Mouse (Mus musculus) thymus, adult 2 months (tissue): ENCODE data around the gene Prex1. TPM values are rescaled to one million over a fixed set of nuclear protein-coding genes. Genes with fewer than 3 reads are reported as not detected.

Source experiments
- DNase-seq: peaks from one replicate; pipeline ENCODE4 v3.0.0; 2021
- H3K27ac ChIP-seq: fragments of 200-500 bp; 2 replicates; pipeline ENCODE4 v1.5.1; 2012; ENCODE audit warnings: low read length, control low read depth; ENCODE audit not compliant: control insufficient read depth, insufficient read depth
- H3K27me3 ChIP-seq: fragments of 200-500 bp; 2 replicates; pipeline ENCODE4 v1.6.1; 2012; ENCODE audit warnings: mild to moderate bottlenecking, low read length, moderate library complexity, mixed read lengths; ENCODE audit not compliant: control insufficient read depth, insufficient read depth
- H3K36me3 ChIP-seq: fragments of 200-500 bp; 2 replicates; pipeline ENCODE4 v1.6.1; 2012; ENCODE audit warnings: mild to moderate bottlenecking, low read length, moderate library complexity; ENCODE audit not compliant: control insufficient read depth, insufficient read depth
- H3K4me1 ChIP-seq: fragments of 200-500 bp; replicated peaks from 2 replicates; pipeline ENCODE4 v1.6.1; 2012; ENCODE audit warnings: low read length; ENCODE audit not compliant: control insufficient read depth, insufficient read depth
- H3K4me3 ChIP-seq: fragments of 200-500 bp; 2 replicates; pipeline ENCODE4 v1.5.1; 2012; ENCODE audit warnings: mild to moderate bottlenecking, low read length, control low read depth, moderate library complexity; ENCODE audit not compliant: control insufficient read depth, insufficient read depth
- CTCF ChIP-seq: fragments of 200-500 bp; IDR thresholded peaks from 2 replicates; pipeline ENCODE4 v1.5.1; 2012; ENCODE audit warnings: mild to moderate bottlenecking, control low read depth, low read length, moderate library complexity, borderline replicate concordance; ENCODE audit not compliant: control insufficient read depth, poor library complexity, insufficient read depth; ENCODE audit errors: extremely low read depth
- POLR2A ChIP-seq: fragments of 200-500 bp; IDR thresholded peaks from 2 replicates; pipeline ENCODE4 v1.6.1; 2012; ENCODE audit warnings: mild to moderate bottlenecking, low read length, control low read depth, moderate library complexity; ENCODE audit not compliant: control insufficient read depth, poor library complexity, insufficient read depth; ENCODE audit errors: extremely low read depth
- WGBS: fragments of 180-500 bp; shearing (Covaris S2); methylation state at CpG from one replicate; pipeline ENCODE4 v1.1.7; 2018; 5-methylcytosine and 5-hydroxymethylcytosine counted together
- polyA plus RNA-seq: library from polyadenylated mRNA; depleted of rRNA; stranded (reverse); fragments of >200 nt; gene quantifications from 2 replicates; pipeline ENCODE4 v1.2.3, GENCODE M21; 2012

Gene Prex1
- polyA plus RNA-seq, 1 experiment: 264 TPM

DNA sequence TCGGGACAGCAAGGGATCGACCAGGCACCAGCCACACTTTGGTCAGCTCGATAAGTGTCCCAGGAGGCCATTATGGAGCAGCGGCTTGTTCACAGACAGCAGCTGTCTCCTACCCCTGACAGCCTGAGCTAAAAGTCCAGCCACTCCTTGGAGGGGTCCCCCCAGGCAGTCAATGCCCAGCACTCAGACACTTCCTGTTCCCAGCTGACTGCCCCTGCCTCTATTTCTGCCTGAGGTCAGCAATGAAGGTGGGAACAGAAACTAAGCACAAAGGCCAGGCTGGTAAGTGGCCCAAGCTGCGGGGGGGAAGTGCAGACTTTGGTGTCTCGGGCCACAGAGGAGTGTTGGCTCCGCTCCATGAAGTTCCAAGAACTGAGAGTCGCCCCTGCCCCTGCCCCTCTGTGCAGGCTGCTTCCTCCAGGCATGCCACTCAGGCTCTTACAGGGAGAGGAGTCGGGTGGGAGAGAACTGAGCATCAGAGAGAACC, 90.5 kb downstream of the Prex1 start:
- no peak overlapping the region for H3K4me3 ChIP-seq
- peak overlapping the region; percentile 45 for H3K27ac ChIP-seq
- H3K27me3 ChIP-seq: no peaks in the 10 kb centered on the region
- no peak for TF ChIP-seq CTCF
- no peak for TF ChIP-seq POLR2A
- no peak for DNase-seq
- no peaks in the 10 kb centered on the region for H3K36me3 ChIP-seq
- 62% methylated on average over 9 of the region's 9 CpGs for WGBS
- H3K4me1 ChIP-seq: peaks cover 85% of the 10 kb centered on the region

DNA sequence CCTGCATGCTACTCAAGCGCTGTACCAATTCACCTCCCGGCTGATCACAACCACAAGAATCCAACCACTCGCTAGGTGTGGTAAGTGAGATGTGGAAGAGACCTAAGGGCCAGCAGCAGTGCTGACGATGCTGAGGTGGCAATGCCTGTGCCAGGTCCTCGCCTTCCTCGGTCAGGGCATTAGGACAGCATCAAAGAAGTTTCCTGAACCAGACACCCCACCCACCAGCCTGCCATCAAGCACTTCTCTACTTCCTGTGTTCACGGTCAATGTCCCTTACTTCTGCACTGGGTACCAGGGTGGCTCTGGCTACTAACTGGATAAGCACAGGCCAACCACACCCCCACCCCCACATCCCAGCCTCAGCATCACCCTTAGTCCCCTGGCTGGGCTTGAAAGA, 91.0 kb downstream of the Prex1 start:
- WGBS: 4% methylated on average over 7 of the region's 7 CpGs
- no peak for TF ChIP-seq POLR2A
- TF ChIP-seq CTCF: no peak
- Histone ChIP-seq H3K4me1 (peaks cover 85% of the 10 kb centered on the region), H3K36me3 (no peaks in the 10 kb centered on the region), H3K4me3 (no peak overlapping the region), H3K27me3 (no peaks in the 10 kb centered on the region), H3K27ac (peak overlapping the region; percentile 45)
- peak; percentile 47 for DNase-seq

DNA sequence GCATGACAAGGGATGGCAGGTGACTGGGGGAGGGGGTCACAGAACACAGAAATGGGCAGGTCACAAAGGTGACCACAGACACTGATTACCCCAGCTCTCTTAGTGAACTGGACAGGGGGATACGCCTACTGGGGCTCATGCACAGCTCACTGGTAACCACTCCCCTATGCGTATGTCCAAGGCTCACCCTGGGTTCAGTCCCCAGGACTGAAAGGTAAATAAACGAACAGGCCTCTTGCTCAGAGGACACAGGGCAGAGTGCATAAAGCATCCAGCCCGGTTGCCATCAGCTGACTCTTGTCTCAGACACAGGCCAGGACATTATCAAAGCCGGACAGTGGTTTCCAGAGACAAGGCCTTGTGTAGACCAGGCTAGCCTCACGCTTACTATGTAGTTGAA, 91.6 kb downstream of the Prex1 start:
- 93% methylated on average over 6 of the region's 6 CpGs for WGBS
- H3K27ac ChIP-seq: peak overlapping the region; percentile 45

DNA sequence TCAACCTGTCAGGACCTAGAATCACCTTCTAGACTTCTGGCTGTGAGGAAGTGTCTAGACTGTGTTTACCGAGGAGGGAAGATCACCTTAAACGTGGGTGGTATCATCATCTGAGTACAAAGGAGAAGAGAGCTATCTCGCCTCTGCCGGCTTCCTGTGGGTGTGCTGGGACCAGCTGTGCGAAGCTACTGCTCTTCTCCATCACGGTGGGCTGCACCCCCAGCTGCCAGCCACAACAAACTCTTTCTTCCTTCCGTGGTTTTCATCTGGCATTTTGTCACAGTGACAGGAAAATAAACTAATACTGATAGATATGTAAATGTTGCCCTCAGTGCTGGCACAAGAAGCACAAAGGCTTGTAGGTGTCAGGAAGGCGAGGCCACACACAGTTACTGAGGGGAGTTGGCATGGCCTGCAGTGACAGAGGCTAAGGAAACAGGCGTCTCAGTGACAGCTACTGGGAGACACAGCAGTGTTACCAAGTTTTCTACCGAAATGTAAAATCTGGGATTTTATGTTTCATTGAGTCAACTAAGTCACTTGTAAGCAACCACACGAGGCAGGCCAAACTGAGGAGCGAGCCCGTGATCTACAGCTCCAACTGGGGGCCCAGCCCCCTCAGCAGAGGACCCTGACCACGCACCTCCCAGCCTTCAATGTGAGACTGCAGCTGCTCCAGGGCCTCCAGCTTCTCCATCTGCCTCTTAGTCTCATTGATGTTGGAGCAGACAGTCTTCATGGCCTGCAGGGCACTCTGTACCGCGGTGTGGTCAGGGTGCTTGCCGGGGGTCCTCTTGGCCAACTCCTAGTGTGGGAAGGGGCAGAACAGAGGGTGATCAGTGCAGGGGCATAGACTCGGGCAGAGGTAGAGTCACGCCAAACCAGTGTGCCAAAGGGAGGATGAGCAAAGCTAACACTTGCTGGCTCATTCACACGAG, 92.8 kb downstream of the Prex1 start:
- H3K4me1 ChIP-seq: peaks cover 81% of the 10 kb centered on the region
- no peaks in the 10 kb centered on the region for H3K36me3 ChIP-seq
- WGBS: 27% methylated on average over 20 of the region's 20 CpGs
- TF ChIP-seq CTCF: no peak
- TF ChIP-seq POLR2A: no peak
- no peak overlapping the region for H3K4me3 ChIP-seq
- peak; percentile 86 for DNase-seq
- peak overlapping the region; percentile 95 for H3K27ac ChIP-seq
- H3K27me3 ChIP-seq: no peaks in the 10 kb centered on the region

More for the DNA sequence above, 91.6 kb downstream of the Prex1 start:
- DNase-seq: no peak
- no peaks in the 10 kb centered on the region for H3K27me3 ChIP-seq
- H3K4me1 ChIP-seq: peaks cover 86% of the 10 kb centered on the region
- H3K36me3 ChIP-seq: no peaks in the 10 kb centered on the region
- TF ChIP-seq CTCF (no peak), POLR2A (no peak)
- no peak overlapping the region for H3K4me3 ChIP-seq

DNA sequence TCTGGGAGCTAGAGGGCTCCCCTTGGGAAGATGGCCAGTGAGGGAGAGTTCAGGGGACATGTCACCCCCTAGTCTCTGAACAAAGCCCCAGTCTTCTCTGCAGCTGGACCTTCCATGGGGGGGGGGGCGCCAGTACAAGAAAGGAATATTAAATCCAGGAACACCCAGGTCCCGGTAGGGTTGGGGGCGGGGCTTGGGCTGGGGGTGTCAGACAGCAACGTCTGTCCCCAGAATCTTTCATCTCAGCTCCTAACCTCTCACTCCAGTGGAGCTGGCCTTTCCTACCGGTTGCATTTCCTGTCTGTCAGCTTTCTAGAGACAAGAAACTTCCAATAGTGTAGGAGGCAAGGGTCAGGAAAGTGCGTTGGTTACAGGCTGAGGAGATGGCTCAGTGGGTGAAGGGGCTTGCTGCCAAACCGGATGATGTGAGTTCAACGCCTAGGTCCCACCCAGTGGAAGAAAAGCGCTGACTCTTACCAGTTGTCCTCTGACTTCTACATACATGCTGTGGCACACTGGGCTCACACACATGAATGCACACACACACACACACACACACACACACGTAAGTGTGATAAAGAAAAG, 93.6 kb downstream of the Prex1 start:
- no peak for TF ChIP-seq CTCF
- no peak for TF ChIP-seq POLR2A
- H3K36me3 ChIP-seq: no peaks in the 10 kb centered on the region
- H3K4me1 ChIP-seq: peaks cover 73% of the 10 kb centered on the region
- DNase-seq: peak; percentile 57
- no peak overlapping the region for H3K4me3 ChIP-seq
- H3K27ac ChIP-seq: peak overlapping the region; percentile 95
- WGBS: 14% methylated on average over 10 of the region's 10 CpGs
- H3K27me3 ChIP-seq: no peaks in the 10 kb centered on the region

DNA sequence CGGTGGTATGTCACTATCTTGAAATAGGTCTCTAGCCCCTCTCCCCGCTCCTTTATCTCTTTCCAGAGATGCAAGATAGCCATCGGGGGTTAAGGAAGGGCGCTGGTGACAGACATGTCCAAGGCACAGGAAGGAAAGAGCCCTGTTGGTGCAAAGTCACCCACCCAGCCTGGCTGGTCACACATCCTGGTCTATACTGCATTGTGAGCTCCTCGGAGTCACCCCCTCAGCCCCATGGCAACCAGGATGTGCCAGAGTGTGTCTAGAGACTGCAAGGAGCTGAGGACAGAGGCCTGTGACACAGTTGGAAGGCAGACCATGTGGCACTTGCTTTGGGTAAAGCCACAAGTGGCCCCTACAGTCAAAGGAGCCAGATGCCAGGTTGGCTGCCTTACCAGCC, 94.4 kb downstream of the Prex1 start:
- no peak for DNase-seq
- Histone ChIP-seq H3K27ac (peak overlapping the region; percentile 95), H3K36me3 (no peaks in the 10 kb centered on the region), H3K27me3 (no peaks in the 10 kb centered on the region), H3K4me3 (no peak overlapping the region), H3K4me1 (peaks cover 72% of the 10 kb centered on the region)
- TF ChIP-seq CTCF: no peak
- no peak for TF ChIP-seq POLR2A
- WGBS: 83% methylated on average over 5 of the region's 5 CpGs

DNA sequence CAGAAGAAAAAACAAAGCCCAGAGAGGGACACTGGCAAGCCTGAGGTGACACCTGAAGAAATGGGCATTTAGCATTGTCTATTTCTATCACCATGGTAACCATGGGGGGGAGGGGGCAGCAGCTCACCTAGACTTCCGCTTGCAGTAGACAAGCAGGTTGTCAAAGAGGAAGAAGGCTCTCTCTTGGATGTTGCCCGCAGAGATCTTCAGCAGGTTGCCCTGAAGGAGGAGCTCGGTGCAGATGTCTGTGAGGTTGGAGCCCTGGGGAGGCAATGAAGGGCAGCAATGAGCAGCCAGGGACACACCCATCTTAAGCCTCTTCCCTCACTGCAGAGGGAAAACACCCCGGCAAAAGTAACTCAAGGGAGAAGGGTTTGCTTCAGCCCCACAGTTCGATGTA, 95.9 kb downstream of the Prex1 start:
- H3K27me3 ChIP-seq: no peaks in the 10 kb centered on the region
- peaks cover 7% of the 10 kb centered on the region for H3K36me3 ChIP-seq
- peak; percentile 74 for DNase-seq
- TF ChIP-seq CTCF (no peak), POLR2A (no peak)
- WGBS: 61% methylated on average over 5 of the region's 5 CpGs
- peak overlapping the region; percentile 95 for H3K27ac ChIP-seq
- no peak overlapping the region for H3K4me3 ChIP-seq
- H3K4me1 ChIP-seq: peaks cover 59% of the 10 kb centered on the region
